Mouse (Mus musculus): Measurements from ENCODE around the gene Sult3a1. TPM values are rescaled to one million over a fixed set of nuclear protein-coding genes. Genes with fewer than 3 reads are reported as not detected.
A peak's percentile ranks its signal among the peaks of the same experiment; 100 is the strongest.
"Not testable (repeated sequence)": the region's sequence is repeated elsewhere in the genome, so short reads cannot be mapped to it uniquely, and the experiment has no call there.

Gene Sult3a1
- total RNA-seq (2021) = not detected

GRCm38 (mm10) chr10:33857421-33857820, at the start of gene Sult3a1:
Gene Sult3a1 (plus strand): TSS chr10:33857721.
- intact Hi-C loops (cut with DNase I) = no loop called here
- no peak for DNase-seq

- intact Hi-C loops (cut with DNase I) = no loop called here
- DNase-seq = no peak
Measured at GRCm38 (mm10) chr10:33811807-33812206, 45.7 kb upstream of the Sult3a1 start.

- intact Hi-C loops (cut with DNase I) = no loop called here
- DNase-seq = no peak
Measured at GRCm38 (mm10) chr10:33814266-33814665, 43.3 kb upstream of the Sult3a1 start.

GRCm38 (mm10) chr10:33816923-33817322, 40.6 kb upstream of the Sult3a1 start:
- DNase-seq = no peak
- intact Hi-C loops (cut with DNase I) = no loop called here

GRCm38 (mm10) chr10:33820892-33821291, 36.6 kb upstream of the Sult3a1 start:
- intact Hi-C loops (cut with DNase I) = no loop called here
- DNase-seq = no peak

DNA sequence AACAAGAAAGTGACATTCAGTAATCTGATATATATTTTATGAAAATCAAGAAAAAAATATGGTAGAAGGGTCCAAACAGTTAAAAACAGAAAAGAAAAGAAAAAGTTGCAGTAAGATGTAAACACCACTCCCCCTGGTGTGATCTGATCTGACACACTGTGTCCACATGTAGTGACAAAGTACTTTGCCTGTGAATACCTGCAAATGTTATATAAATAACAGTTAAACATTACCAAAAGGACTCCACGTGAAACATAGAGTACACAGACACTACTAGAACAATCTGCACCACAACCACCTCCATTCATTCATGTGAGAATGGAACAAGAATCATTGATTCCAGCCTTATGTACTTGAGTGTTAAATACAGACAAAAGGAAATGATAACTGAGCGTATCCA, 8.5 kb downstream of the Sult3a1 start:
- intact Hi-C loops (cut with DNase I) = no loop called here
- no peak for DNase-seq

DNA sequence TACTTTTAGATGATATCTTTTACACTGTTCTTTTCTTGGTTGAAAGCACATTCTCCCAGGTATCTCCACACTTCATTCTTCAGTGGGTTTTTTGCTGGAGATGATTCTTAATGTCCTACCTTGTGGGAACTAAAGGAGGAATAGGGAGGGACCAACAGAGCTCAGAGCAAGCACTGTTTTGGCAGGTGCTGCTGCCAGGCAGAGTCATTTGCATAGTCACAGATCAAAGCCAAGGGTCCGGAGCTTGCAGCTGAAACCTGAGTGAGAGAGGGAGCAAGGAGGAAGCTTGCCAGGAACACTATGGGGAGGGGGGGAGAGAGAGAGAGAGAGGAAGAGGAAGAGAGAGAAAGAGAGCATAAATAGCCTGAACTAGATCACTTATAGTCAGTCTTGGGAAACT, 12.9 kb downstream of the Sult3a1 start:
- intact Hi-C loops (cut with DNase I) = no loop called here

DNA sequence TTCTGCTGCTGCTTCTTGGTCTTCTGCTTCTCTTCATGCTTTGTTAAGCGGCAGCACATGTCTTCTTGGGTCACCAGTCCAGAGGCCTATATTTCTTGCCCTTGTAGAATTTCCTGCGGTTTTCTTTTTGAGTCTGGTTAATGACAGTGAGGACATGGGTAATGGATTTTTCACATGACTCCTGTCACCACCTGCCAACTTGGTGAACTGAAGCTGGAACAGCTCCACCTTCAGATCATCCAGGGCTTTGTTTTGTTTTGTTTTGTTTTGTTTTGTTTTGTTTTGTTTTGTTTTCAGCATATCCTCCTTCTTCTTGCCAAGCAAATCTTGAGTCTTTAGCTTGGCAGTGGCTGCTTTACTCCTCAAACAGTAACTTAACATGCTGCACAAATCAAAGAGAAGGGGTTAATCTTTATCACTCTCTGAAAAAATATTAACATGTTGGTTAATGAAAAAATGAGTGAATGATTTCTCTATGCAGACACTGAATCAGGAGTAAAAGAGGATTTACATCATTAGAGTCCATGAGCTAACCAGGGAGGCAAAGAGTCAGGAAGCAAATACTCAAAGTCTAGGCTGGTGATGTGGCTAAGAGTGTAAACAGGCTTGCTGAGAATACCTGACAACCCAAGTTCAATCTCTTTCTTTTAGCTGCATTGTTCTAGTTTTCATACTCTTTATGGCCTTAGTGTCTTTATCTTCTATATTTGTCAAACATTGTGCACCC, 15.3 kb downstream of the Sult3a1 start:
- intact Hi-C loops (cut with DNase I) = no loop called here
- DNase-seq = no peak

More for the DNA sequence above, 12.9 kb downstream of the Sult3a1 start:
- no peak for DNase-seq

DNA sequence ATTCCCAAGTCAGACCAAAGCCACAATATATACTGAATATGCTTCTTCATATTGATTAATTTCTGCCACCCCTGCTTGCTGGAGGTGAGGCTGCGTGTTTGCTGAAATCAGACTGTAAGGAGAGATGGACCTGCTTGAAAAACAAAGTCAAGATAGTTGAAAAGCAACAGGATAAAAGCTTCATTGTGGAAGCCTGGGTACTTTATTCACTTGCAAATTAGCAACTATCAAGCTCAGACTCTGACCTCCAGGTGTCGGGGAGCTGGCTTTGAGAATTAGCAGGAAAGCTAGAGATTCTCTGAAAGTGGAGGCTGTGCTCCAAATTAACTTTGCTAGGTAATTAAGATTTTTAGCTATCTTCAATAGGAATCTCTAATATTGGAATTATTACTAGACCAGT, 24.9 kb downstream of the Sult3a1 start:
- DNase-seq; intact Hi-C loops (cut with DNase I): not testable (repeated sequence)

GRCm38 (mm10) chr10:33901520-33901919, 44.0 kb downstream of the Sult3a1 start:
- intact Hi-C loops (cut with DNase I); DNase-seq: not testable (repeated sequence)

GRCm38 (mm10) chr10:33904530-33905481, 47.3 kb downstream of the Sult3a1 start, which contains the start of gene Rsph4a:
Gene Rsph4a (plus strand): TSS chr10:33905111.
- intact Hi-C loops (cut with DNase I) = no loop called here
- peak; percentile 13 to 23 for DNase-seq

GRCm38 (mm10) chr10:33905489-33905888, 48.0 kb downstream of the Sult3a1 start:
- intact Hi-C loops (cut with DNase I) = no loop called here

More at GRCm38 (mm10) chr10:33905489-33905888, 48.0 kb downstream of the Sult3a1 start:
- peak in 1 of 2 experiments; percentile 1 for DNase-seq

Other genes with a start within 250 kb of the Sult3a1 start
- gene Clvs2, start 233.0 kb upstream of the Sult3a1 start, total RNA-seq (2021) = not detected
- not detected for gene Sult3a2, start 71.0 kb upstream of the Sult3a1 start, total RNA-seq (2021)
- not detected for gene Rsph4a, start 47.4 kb downstream of the Sult3a1 start, total RNA-seq (2021)
- 1 to 10 TPM; 9.1 to 9.2 TPM for gene Zup1, start 93.5 kb downstream of the Sult3a1 start, total RNA-seq (2021)
- gene Rwdd1, start 161.9 kb downstream of the Sult3a1 start, total RNA-seq (2021) = 100 to 1,000 TPM in 1 of 2 experiments, 10 to 100 TPM in 1; 98.5 to 107 TPM
- not detected for gene Trappc3l, start 179.9 kb downstream of the Sult3a1 start, total RNA-seq (2021)
- gene Calhm4, start 186.6 kb downstream of the Sult3a1 start, total RNA-seq (2021) = not detected
- gene Calhm5, start 238.8 kb downstream of the Sult3a1 start, total RNA-seq (2021) = 1 to 10 TPM in 1 of 2 experiments, under 1 TPM in 1; 0.97 to 1.1 TPM